Mouse (Mus musculus): Measurements from ENCODE around the gene Capza2. TPM values are rescaled to one million over a fixed set of nuclear protein-coding genes. Genes with fewer than 3 reads are reported as not detected.

Capza2 gene
- polyA plus RNA-seq (2014; fragmentation: Nextera tagmentation; extraction: Ambion mirVana): 225 and 245 TPM in 2 replicates

DNA sequence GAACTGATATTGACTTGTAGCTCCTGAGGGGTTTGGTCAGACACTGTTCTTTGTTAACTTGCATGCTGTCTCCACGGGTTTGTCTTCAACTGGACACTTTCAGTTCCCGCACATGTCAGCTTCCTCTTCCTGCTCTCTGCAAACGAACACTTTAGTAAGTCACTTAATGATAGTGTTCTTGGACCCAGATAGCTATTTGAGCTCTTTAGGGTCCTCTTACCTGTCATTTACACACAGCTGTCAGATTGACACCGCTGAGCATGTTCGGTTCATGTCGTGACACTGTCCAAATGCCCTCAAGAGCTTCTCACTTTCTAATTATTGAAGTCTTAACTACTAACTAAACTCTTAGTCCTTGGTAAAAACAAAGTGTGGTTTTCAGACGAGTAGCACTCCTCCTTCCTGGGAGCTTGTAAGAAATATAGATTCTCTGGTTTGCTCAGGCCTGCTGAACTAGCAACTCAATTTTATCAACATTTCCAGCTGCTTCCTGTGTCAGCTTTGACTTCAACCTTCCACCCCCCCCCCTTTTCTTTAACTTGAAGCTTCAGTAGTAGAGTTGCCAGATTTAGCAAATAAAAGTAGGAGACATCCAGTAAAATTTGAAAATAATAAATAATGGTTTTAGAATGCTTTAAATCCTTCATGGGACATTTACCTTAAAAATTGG is at the start of gene Capza2:
TSS of gene Capza2 (plus strand) at position 620 of the 670 bp plus-strand sequence.
- peak within 1 kb of the TSS; percentile 46 for H3K4me2 ChIP-seq (ENCODE audit: low read length)
- H3K9me3 ChIP-seq (ENCODE audit: control insufficient read depth, low read length): no peaks in the 10 kb centered on the region
- DNase-seq (ENCODE audit: low spot score) (no peak), ATAC-seq (replicated peaks; ENCODE audit: low FRiP score, low TSS enrichment, low read depth) (no peak)
- peak within 1 kb of the TSS; percentile 57 for H3K4me3 ChIP-seq (ENCODE audit: low read depth, low read length)
- no peaks in the 10 kb centered on the region for H3K36me3 ChIP-seq (ENCODE audit: control insufficient read depth, insufficient read depth, low read length)
- 67% methylated on average over 7 of the region's 7 CpGs for WGBS
- peaks cover 8% of the 10 kb centered on the region; the same call in 1 of the 2 replicates for H3K4me1 ChIP-seq (replicated peaks; ENCODE audit: control insufficient read depth, insufficient read depth, low read length)
- peak within 1 kb of the TSS; percentile 95 for H3K27ac ChIP-seq (ENCODE audit: low read depth)
- H3K27me3 ChIP-seq (replicated peaks; ENCODE audit: control insufficient read depth, insufficient read depth, low read length): no peaks in the 10 kb centered on the region
- peak within 1 kb of the TSS; percentile 95 for H3K9ac ChIP-seq (ENCODE audit: low read length)

DNA sequence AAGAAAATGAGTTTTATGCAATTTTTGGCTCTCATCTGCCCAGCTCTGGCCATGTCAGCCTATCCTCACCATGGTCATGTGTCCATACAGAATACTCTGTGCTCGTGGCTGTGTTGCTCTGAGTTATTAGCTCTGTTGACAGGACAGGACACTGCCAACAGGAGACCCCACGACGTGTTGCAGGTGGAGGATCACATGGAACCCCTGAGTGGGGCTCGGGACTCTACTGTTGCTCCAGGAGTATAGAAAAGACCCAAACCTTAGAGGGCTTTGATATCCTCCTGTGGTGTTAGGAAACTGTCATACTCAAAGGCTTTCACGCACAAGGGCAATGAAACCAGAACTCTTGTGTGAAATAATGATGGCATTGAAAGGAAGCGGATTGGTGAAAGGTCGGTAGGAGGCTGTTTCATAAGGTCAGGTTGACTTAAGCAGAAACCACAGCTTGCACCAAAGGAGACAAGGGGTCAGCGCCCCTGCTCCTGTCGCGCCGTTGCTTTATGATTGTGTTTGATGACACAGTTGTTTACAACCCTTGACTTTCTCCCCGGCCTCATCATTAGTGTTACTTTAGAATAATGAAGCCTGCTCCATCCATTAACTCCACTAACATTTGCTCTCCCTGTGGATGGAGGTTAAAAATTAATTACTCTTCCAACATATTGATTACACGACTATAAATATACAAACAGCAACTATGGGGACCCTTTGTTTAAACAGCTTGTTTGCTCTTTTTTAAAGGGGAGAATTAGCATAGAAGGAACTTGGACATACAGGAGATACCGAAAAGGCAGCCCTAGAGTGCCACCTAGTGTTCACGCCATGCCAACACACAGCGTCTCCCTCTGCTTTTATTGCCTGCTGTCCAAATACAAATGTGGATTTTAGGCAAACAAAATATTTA is 46.7 kb upstream of the Capza2 start:
- DNase-seq (ENCODE audit: low spot score): peak; percentile 91

DNA sequence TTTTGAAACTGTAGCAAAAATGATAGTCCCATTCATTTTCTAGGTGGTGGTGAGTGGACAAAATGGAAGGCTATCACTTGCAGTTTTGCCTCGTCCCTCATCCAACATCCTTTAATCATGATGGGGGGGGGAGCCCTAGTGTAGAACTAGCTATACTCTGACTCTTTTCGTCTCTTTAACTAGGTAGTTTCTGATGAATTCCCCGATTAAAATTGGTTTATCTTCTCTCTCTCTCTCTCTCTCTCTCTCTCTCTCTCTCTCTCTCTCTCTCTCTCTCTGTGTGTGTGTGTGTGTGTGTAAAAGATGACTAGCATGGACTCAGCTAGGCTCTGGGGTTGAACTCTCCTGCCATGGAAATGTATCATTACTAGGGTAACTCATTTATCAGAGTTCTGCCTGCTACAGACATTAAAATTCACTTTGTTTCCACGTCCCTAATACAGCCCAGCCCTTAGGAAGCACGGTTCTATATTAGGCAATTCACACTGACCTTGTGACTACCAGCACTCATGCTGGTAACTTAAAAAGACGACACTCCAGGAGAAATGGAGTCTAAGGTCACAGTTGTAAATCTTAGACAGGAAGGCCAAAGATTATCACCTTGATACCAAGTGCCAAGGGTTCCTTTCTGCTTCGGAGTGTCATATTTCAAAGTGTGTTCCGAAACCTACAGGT is 45.9 kb upstream of the Capza2 start:
- H3K9ac ChIP-seq (ENCODE audit: low read length): no peak overlapping the region
- no peak for DNase-seq (ENCODE audit: low spot score)
- H3K4me1 ChIP-seq (replicated peaks; ENCODE audit: control insufficient read depth, insufficient read depth, low read length): peaks cover 3% of the 10 kb centered on the region; the same call in 1 of the 2 replicates
- no peak overlapping the region for H3K4me3 ChIP-seq (ENCODE audit: low read depth, low read length)
- H3K9me3 ChIP-seq (ENCODE audit: control insufficient read depth, low read length): peaks cover 6% of the 10 kb centered on the region; the same call in 1 of the 2 replicates
- no peak overlapping the region for H3K4me2 ChIP-seq (ENCODE audit: low read length)
- ATAC-seq (replicated peaks; ENCODE audit: low FRiP score, low TSS enrichment, low read depth): peak; percentile 9; the same call in 1 of the 2 replicates
- no peak overlapping the region for H3K27ac ChIP-seq (ENCODE audit: low read depth)
- WGBS: 38% methylated on average over 8 of the region's 8 CpGs
- no peaks in the 10 kb centered on the region for H3K27me3 ChIP-seq (replicated peaks; ENCODE audit: control insufficient read depth, insufficient read depth, low read length)
- no peaks in the 10 kb centered on the region for H3K36me3 ChIP-seq (ENCODE audit: control insufficient read depth, insufficient read depth, low read length)

More for the DNA sequence above, 46.7 kb upstream of the Capza2 start:
- no peak overlapping the region for H3K9ac ChIP-seq (ENCODE audit: low read length)
- H3K36me3 ChIP-seq (ENCODE audit: control insufficient read depth, insufficient read depth, low read length): no peaks in the 10 kb centered on the region
- no peaks in the 10 kb centered on the region for H3K27me3 ChIP-seq (replicated peaks; ENCODE audit: control insufficient read depth, insufficient read depth, low read length)
- peaks cover 3% of the 10 kb centered on the region; the same call in 1 of the 2 replicates for H3K4me1 ChIP-seq (replicated peaks; ENCODE audit: control insufficient read depth, insufficient read depth, low read length)
- no peak overlapping the region for H3K27ac ChIP-seq (ENCODE audit: low read depth)
- no peak overlapping the region for H3K4me3 ChIP-seq (ENCODE audit: low read depth, low read length)
- peak; percentile 85 for ATAC-seq (replicated peaks; ENCODE audit: low FRiP score, low TSS enrichment, low read depth)
- H3K4me2 ChIP-seq (ENCODE audit: low read length): peak overlapping the region; percentile 41
- H3K9me3 ChIP-seq (ENCODE audit: control insufficient read depth, low read length): peaks cover 6% of the 10 kb centered on the region; the same call in 1 of the 2 replicates
- 20% methylated on average over 16 of the region's 16 CpGs for WGBS

DNA sequence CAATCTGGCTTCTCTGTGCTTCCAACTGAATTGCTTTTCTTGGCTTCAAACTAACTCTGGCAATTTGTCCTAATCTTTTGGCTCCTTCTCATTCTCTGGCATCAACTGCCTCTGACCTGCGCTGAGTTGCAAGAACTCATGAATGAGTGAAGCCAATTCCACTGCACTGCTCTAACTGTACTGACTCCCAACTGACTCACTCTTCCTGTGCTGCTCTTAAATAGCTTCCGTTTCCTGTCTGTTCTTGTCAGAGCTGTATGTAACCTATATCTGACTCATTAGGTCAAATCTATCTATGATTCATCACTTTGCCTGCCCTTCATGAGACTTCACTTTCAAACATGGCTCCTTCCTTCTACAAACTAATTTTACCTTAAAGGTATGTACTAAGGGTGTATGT is 42.1 kb upstream of the Capza2 start:
- Histone ChIP-seq H3K4me3 (ENCODE audit: low read depth, low read length) (no peak overlapping the region), H3K4me1 (replicated peaks; ENCODE audit: control insufficient read depth, insufficient read depth, low read length) (peaks cover 6% of the 10 kb centered on the region; the same call in 1 of the 2 replicates), H3K9me3 (ENCODE audit: control insufficient read depth, low read length) (peaks cover 6% of the 10 kb centered on the region; the same call in 1 of the 2 replicates), H3K9ac (ENCODE audit: low read length) (no peak overlapping the region), H3K27ac (ENCODE audit: low read depth) (no peak overlapping the region), H3K27me3 (replicated peaks; ENCODE audit: control insufficient read depth, insufficient read depth, low read length) (no peaks in the 10 kb centered on the region), H3K36me3 (ENCODE audit: control insufficient read depth, insufficient read depth, low read length) (no peaks in the 10 kb centered on the region), H3K4me2 (ENCODE audit: low read length) (no peak overlapping the region)
- whole genome bisulfite sequencing: 90% methylated on average over 2 of the region's 2 CpGs
- ATAC-seq (replicated peaks; ENCODE audit: low FRiP score, low TSS enrichment, low read depth) (no peak), DNase-seq (ENCODE audit: low spot score) (no peak)

DNA sequence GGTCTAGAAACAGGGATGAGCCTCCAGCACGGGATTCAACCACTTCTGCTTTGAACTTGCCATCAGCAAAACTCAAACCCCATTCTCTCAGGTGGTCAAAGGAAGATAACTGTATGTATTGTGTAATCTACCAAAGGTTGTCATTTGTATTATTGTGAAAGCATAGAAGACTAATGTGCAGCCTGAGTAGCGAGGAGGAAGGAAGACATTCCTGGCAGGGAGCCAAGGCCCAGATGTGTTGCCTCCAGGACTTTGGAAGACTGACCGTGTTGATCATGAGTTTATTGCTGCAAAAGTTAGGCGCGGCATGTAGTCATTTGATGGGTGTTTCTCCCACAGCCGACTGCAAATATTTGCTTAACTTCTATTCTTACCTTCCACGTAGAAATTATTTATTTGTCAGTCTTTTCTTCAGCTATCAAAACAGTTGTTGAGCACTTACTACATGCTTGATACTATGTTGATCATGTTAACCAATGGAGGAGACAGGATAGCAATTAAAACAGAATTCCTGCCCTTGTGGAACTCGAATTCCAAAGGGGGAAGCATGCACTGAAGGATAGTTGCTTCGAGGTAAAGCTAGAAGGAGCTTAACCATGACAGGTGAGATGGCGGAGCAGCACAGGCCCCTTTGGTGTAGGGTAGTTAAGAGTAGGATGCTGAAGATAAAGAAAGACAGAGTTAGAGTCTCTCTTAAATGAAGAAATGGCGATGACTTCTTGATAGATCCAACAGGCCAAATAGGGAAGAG is 40.1 kb upstream of the Capza2 start:
- H3K4me1 ChIP-seq (replicated peaks; ENCODE audit: control insufficient read depth, insufficient read depth, low read length): 0 out of 2 replicates have a peak, but pooled peaks cover 3% of the 10 kb centered on the region
- no peaks in the 10 kb centered on the region for H3K27me3 ChIP-seq (replicated peaks; ENCODE audit: control insufficient read depth, insufficient read depth, low read length)
- no peak overlapping the region for H3K27ac ChIP-seq (ENCODE audit: low read depth)
- no peak overlapping the region for H3K4me2 ChIP-seq (ENCODE audit: low read length)
- peaks cover 6% of the 10 kb centered on the region; the same call in 1 of the 2 replicates for H3K9me3 ChIP-seq (ENCODE audit: control insufficient read depth, low read length)
- no peaks in the 10 kb centered on the region for H3K36me3 ChIP-seq (ENCODE audit: control insufficient read depth, insufficient read depth, low read length)
- no peak overlapping the region for H3K4me3 ChIP-seq (ENCODE audit: low read depth, low read length)
- H3K9ac ChIP-seq (ENCODE audit: low read length): no peak overlapping the region
- 48% methylated on average over 11 of the region's 11 CpGs for WGBS
- DNase-seq (ENCODE audit: low spot score): peak; percentile 76
- ATAC-seq (replicated peaks; ENCODE audit: low FRiP score, low TSS enrichment, low read depth): peak; percentile 58; the same call in 1 of the 2 replicates

DNA sequence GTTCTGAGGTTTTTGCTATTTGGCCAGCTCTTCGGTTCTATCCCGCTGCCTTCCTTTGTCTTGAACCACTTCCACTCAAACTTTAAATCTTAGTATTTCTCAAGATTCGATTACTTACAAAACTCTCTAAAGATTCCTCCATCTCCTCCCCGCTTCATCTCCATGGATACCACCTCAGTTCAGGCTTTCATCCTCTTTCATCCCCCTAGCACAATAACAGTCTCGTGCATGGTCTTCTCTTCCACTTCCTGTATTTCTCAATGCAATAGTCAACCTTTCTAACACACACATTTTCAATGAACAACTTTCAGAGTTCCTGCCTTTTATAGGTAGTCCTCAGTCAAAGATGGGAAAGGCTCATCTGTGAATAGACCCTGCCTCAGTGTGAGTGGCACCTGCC is 36.7 kb upstream of the Capza2 start:
- WGBS: 85% methylated on average over 5 of the region's 5 CpGs
- no peak overlapping the region for H3K27ac ChIP-seq (ENCODE audit: low read depth)
- H3K9me3 ChIP-seq (ENCODE audit: control insufficient read depth, low read length): no peaks in the 10 kb centered on the region
- H3K36me3 ChIP-seq (ENCODE audit: control insufficient read depth, insufficient read depth, low read length): no peaks in the 10 kb centered on the region
- H3K9ac ChIP-seq (ENCODE audit: low read length): no peak overlapping the region
- H3K4me1 ChIP-seq (replicated peaks; ENCODE audit: control insufficient read depth, insufficient read depth, low read length): 0 out of 2 replicates have a peak, but pooled peaks cover 3% of the 10 kb centered on the region
- H3K4me3 ChIP-seq (ENCODE audit: low read depth, low read length): no peak overlapping the region
- H3K4me2 ChIP-seq (ENCODE audit: low read length): no peak overlapping the region
- no peak for DNase-seq (ENCODE audit: low spot score)
- no peak for ATAC-seq (replicated peaks; ENCODE audit: low FRiP score, low TSS enrichment, low read depth)
- no peaks in the 10 kb centered on the region for H3K27me3 ChIP-seq (replicated peaks; ENCODE audit: control insufficient read depth, insufficient read depth, low read length)

DNA sequence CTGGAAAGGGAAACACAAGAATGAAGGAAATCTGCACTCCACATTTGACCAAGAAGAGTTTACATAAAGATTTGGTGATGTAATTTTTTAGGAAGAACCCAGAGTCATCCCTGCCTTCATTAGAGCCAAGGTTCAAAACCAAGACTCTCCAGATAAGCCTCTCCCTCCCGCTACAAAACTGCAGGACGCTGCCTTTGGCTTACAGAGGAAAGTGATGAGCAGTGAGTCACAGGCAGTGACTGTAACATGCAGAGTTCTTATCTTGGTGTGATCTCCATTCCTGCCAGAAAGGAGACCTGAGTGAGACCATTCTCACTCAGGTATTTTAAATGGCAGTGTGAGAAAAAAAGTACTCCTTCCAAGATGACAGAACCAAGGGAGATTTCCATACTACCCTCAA is 34.5 kb upstream of the Capza2 start:
- Histone ChIP-seq H3K4me3 (ENCODE audit: low read depth, low read length) (no peak overlapping the region), H3K4me1 (replicated peaks; ENCODE audit: control insufficient read depth, insufficient read depth, low read length) (no peaks in the 10 kb centered on the region), H3K27ac (ENCODE audit: low read depth) (no peak overlapping the region), H3K27me3 (replicated peaks; ENCODE audit: control insufficient read depth, insufficient read depth, low read length) (no peaks in the 10 kb centered on the region), H3K36me3 (ENCODE audit: control insufficient read depth, insufficient read depth, low read length) (no peaks in the 10 kb centered on the region), H3K9me3 (ENCODE audit: control insufficient read depth, low read length) (no peaks in the 10 kb centered on the region), H3K9ac (ENCODE audit: low read length) (no peak overlapping the region), H3K4me2 (ENCODE audit: low read length) (no peak overlapping the region)
- DNase-seq (ENCODE audit: low spot score) (no peak), ATAC-seq (replicated peaks; ENCODE audit: low FRiP score, low TSS enrichment, low read depth) (no peak)
- WGBS: 42% methylated on average over 2 of the region's 2 CpGs

DNA sequence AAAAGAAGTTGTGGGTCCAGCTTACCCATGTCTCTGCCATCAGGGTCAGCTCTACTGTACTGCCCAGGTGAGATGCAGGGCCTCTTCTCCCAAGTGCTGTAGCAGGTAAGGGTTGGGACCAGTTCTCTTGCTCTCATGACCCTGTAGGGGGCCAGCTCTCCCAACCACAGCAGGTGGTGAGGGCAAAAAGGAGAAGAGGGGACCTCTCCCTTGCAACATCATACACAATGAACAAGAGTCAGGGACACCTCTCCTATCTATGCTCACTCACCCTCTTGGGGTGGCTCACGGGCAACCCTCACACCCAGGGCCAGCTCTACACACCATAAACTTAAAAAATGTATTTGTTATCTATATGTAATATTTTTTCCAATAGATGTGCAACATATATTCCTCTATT is 29.1 kb upstream of the Capza2 start:
- H3K4me3 ChIP-seq (ENCODE audit: low read depth, low read length): no peak overlapping the region
- DNase-seq (ENCODE audit: low spot score): no peak
- no peak overlapping the region for H3K27ac ChIP-seq (ENCODE audit: low read depth)
- no peaks in the 10 kb centered on the region for H3K27me3 ChIP-seq (replicated peaks; ENCODE audit: control insufficient read depth, insufficient read depth, low read length)
- no peak for ATAC-seq (replicated peaks; ENCODE audit: low FRiP score, low TSS enrichment, low read depth)
- H3K9me3 ChIP-seq (ENCODE audit: control insufficient read depth, low read length): no peaks in the 10 kb centered on the region
- no peak overlapping the region for H3K4me2 ChIP-seq (ENCODE audit: low read length)
- no peak overlapping the region for H3K9ac ChIP-seq (ENCODE audit: low read length)
- no peaks in the 10 kb centered on the region for H3K36me3 ChIP-seq (ENCODE audit: control insufficient read depth, insufficient read depth, low read length)
- 83% methylated on average over 1 of the region's 1 CpGs for WGBS
- H3K4me1 ChIP-seq (replicated peaks; ENCODE audit: control insufficient read depth, insufficient read depth, low read length): no peaks in the 10 kb centered on the region
